Mouse (Mus musculus): Measurements from ENCODE around the gene Mrln. TPM values are rescaled to one million over a fixed set of nuclear protein-coding genes. Genes with fewer than 3 reads are reported as not detected.
A peak's percentile ranks its signal among the peaks of the same experiment; 100 is the strongest.
"Not testable (repeated sequence)": the region's sequence is repeated elsewhere in the genome, so short reads cannot be mapped to it uniquely, and the experiment has no call there.

The Mrln gene
- total RNA-seq, 1 experiment from 2014 or later: not detected

DNA sequence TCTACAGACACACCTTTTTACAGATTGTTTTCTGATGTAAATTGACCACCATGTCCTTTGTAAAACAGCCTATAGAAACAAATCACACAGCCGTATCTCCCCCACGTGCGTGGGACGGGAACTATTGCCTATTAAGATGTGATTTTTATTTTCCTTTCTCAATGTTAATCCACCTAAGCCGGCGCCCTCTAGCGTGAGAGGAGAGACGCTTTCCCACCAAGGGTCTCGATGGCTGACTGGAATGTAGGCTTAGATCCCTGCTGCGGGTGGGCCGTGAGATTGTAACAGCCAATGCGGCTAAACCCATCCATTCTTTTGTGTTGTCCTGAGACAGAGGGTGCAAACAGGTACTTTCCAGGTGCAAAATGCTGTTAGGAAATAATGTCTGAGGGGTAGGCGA lies 14.6 kb upstream of the Mrln start:
- ATAC-seq (replicated peaks; ENCODE audit: insufficient number of reproducible peaks, low FRiP score, low TSS enrichment, poor library complexity, severe bottlenecking): no peak

DNA sequence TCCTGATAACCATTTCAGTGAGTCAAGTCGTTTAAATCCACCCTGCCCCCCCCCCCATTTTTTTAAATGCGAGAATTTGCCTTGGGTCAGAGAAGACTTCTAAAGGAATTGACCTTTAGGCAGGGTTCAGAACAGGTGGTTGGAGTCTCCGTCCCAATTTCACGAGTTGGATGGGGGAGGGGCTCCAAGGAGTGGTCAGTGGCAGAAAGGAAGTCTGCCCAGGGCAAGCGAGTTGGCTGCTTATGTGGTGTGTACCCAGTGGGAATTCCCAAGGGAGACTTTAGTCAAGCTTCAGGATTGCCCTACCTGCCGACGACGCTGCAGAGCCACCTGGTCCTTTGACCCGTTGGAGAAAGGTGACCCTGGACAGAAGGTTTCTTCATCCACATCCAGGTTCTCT lies 10.2 kb upstream of the Mrln start:
- ATAC-seq (replicated peaks; ENCODE audit: insufficient number of reproducible peaks, low FRiP score, low TSS enrichment, poor library complexity, severe bottlenecking): no peak

DNA sequence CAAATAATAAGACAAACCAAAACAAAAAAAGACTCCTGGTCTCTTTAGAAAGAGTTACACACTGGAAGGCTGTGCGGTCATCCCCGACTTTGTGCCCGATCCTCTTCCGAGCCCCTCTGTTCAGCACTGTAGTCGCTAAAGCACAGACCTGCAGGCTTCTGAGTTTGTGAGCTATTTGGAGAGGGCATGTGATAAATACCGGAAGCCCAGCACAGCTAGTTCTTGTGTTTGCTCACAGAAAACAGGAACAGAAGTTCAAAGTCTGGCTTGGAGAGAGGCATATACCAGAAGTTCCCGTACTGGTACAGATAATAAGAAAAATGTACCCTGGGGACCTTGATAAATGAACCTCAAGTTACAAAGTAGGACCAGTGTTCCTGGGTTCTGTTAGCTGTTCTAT lies 9.2 kb upstream of the Mrln start:
- ATAC-seq (replicated peaks; ENCODE audit: insufficient number of reproducible peaks, low FRiP score, low TSS enrichment, poor library complexity, severe bottlenecking): peak; percentile 45; the same call in 1 of the 2 replicates

- no peak for ATAC-seq (replicated peaks; ENCODE audit: insufficient number of reproducible peaks, low FRiP score, low TSS enrichment, poor library complexity, severe bottlenecking)
Observed at GRCm38 (mm10) chr10:70195786-70196185, 8.7 kb upstream of the Mrln start.

GRCm38 (mm10) chr10:70196666-70197065 lies 7.8 kb upstream of the Mrln start:
- ATAC-seq (replicated peaks; ENCODE audit: insufficient number of reproducible peaks, low FRiP score, low TSS enrichment, poor library complexity, severe bottlenecking): no peak

- 0 out of 2 replicates have a peak, but pooled peaks have one; percentile 38 for ATAC-seq (replicated peaks; ENCODE audit: insufficient number of reproducible peaks, low FRiP score, low TSS enrichment, poor library complexity, severe bottlenecking)
Observed at GRCm38 (mm10) chr10:70197601-70198000, 6.9 kb upstream of the Mrln start.

DNA sequence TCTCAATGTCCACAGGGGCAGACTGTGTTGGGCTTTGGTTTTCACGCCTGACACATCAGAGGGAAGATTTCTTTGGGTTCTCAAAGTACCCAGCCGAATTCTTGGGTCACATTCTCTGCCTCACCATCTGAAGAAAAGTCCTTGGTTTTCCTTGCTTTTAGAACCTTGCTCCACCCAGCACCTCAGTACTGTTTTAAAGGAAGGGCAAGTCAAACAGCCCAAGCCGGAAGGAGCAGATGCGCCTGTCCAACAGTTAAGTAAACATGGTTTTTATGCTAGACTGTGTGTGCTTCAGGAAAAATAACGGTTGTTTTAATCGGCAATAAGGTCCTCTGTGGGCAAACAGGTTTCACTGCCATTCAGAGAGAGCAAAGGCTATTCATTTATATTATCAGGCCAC lies 6.5 kb upstream of the Mrln start:
- ATAC-seq (replicated peaks; ENCODE audit: insufficient number of reproducible peaks, low FRiP score, low TSS enrichment, poor library complexity, severe bottlenecking): no peak

DNA sequence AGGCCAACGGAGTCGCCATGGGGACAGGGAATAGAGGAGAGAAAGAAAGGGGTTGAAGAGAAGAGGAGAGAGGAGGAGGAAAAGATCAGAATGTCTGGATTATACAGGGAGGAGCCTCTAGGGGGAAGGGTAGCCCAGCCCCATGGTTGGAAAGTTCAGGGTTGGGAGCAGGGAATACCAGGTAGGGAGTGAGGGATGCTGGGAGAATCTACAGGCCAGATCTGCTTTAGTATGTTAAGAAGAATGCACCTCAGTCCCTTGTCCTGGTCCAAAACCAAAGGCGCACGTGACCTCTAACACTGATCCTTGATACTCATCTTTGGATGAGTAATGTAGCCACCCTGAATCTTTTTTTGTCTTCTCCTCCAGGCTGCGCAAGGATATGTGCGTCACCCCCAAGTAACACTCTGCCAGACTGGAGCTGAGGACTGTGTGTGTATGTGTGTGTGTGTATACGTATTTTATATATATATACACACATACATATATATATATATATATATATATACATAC lies 5.5 kb upstream of the Mrln start:
- no peak for ATAC-seq (replicated peaks; ENCODE audit: insufficient number of reproducible peaks, low FRiP score, low TSS enrichment, poor library complexity, severe bottlenecking)

DNA sequence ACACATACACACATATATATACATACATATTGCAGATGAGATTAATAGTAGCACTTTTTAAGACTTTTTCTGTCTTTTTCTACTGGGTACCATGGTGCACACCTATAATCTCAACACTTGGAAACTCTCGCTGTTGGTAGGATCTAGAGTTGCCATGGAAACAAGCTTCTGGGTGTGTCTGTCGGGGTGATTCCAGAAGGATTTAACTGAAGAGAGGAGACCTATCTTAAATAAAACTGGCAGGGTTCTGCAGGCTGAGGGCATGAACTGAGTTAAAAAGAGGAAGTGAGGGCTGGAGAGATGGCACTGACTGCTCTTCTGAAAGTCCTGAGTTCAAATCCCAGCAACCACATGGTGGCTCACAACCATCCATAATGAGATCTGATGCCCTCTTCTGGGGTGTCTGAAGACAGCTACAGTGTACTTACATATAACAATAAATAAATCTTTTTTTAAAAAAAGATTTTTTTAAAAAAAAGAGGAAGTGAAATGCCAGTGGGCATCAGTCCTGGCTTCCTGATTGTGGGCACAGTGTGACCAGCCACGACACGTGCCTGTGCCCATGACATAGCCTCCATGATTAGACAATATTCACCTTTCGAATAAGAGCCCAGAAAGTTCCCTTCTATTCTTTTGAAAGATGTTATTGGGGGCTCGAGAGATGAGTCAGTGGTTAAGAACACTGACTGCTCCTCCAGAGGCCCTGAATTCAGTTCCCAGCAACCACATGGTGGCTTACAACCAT lies 4.8 kb upstream of the Mrln start:
- no peak for ATAC-seq (replicated peaks; ENCODE audit: insufficient number of reproducible peaks, low FRiP score, low TSS enrichment, poor library complexity, severe bottlenecking)

- ATAC-seq (replicated peaks; ENCODE audit: insufficient number of reproducible peaks, low FRiP score, low TSS enrichment, poor library complexity, severe bottlenecking): no peak
Observed at GRCm38 (mm10) chr10:70200889-70201500, 3.5 kb upstream of the Mrln start.

- no peak for ATAC-seq (replicated peaks; ENCODE audit: insufficient number of reproducible peaks, low FRiP score, low TSS enrichment, poor library complexity, severe bottlenecking)
Observed at GRCm38 (mm10) chr10:70211281-70211680, 6.8 kb downstream of the Mrln start.

- no peak for ATAC-seq (replicated peaks; ENCODE audit: insufficient number of reproducible peaks, low FRiP score, low TSS enrichment, poor library complexity, severe bottlenecking)
Observed at GRCm38 (mm10) chr10:70220971-70221370, 16.5 kb downstream of the Mrln start.

- not testable (repeated sequence) for ATAC-seq (replicated peaks; ENCODE audit: insufficient number of reproducible peaks, low FRiP score, low TSS enrichment, poor library complexity, severe bottlenecking)
Observed at GRCm38 (mm10) chr10:70222231-70222630, 17.8 kb downstream of the Mrln start.

- no peak for ATAC-seq (replicated peaks; ENCODE audit: insufficient number of reproducible peaks, low FRiP score, low TSS enrichment, poor library complexity, severe bottlenecking)
Observed at GRCm38 (mm10) chr10:70224571-70224970, 20.1 kb downstream of the Mrln start.

DNA sequence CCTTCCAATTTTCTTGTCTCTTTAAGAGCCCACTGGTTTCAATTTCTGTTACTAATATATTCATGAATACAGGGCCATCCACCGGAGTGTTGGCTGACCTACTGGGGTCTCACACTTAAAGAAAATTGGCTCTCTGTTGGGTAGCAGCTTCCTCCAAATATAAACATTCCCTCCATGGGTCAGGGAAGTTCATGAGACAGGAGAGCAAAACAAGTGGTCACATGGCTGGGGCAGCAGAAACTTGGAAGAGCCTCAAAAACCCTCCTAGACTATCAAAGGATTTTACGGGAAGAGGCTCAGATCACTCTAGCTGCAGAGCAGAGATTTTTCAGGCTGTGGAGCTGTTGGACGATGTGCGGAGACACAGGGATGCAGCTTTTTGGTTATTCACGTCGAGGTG lies 21.3 kb downstream of the Mrln start:
- ATAC-seq (replicated peaks; ENCODE audit: insufficient number of reproducible peaks, low FRiP score, low TSS enrichment, poor library complexity, severe bottlenecking): no peak

- ATAC-seq (replicated peaks; ENCODE audit: insufficient number of reproducible peaks, low FRiP score, low TSS enrichment, poor library complexity, severe bottlenecking): no peak
Observed at GRCm38 (mm10) chr10:70226608-70227007, 22.1 kb downstream of the Mrln start.

GRCm38 (mm10) chr10:70230352-70230751 lies 25.9 kb downstream of the Mrln start:
- ATAC-seq (replicated peaks; ENCODE audit: insufficient number of reproducible peaks, low FRiP score, low TSS enrichment, poor library complexity, severe bottlenecking): no peak

- no peak for ATAC-seq (replicated peaks; ENCODE audit: insufficient number of reproducible peaks, low FRiP score, low TSS enrichment, poor library complexity, severe bottlenecking)
Observed at GRCm38 (mm10) chr10:70237936-70238335, 33.5 kb downstream of the Mrln start.

GRCm38 (mm10) chr10:70242751-70243444 lies 38.4 kb downstream of the Mrln start:
- ATAC-seq (replicated peaks; ENCODE audit: insufficient number of reproducible peaks, low FRiP score, low TSS enrichment, poor library complexity, severe bottlenecking): no peak
